Mouse (Mus musculus) kidney, postnatal 14 days (tissue): ENCODE data around the gene Gm14851.
"Not testable (repeated sequence)": the region's sequence is repeated elsewhere in the genome, so short reads cannot be mapped to it uniquely, and the experiment has no call there.

ENCODE experiments used
- DNase-seq: peaks from one replicate; pipeline ENCODE4 v3.0.0; 2022; ENCODE audit warnings: mixed read lengths

Gm14851 gene

DNA sequence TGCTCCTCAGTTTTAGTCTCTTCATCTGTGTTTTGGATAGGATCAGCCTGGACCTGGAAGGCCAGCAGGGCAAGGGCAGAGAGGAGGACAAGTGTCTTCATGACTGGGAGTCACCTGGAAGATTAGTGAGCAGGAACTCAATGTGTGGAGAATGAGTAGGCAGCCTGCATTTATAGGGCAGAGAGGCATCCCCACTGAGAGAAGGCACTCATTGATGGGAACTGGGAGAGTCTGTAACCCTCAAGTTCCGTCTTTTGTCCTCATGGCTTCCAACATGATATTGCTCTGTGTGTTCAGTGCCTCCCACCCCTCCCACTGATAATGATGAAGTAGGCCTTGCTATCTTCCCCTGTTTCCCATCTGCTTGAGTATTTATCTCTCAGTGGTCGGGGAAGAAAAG lies at the start of gene Gm14851:
Gm14851 (minus strand) TSS at position 101 of the 400 bp plus-strand sequence.
- not testable (repeated sequence) for DNase-seq

DNA sequence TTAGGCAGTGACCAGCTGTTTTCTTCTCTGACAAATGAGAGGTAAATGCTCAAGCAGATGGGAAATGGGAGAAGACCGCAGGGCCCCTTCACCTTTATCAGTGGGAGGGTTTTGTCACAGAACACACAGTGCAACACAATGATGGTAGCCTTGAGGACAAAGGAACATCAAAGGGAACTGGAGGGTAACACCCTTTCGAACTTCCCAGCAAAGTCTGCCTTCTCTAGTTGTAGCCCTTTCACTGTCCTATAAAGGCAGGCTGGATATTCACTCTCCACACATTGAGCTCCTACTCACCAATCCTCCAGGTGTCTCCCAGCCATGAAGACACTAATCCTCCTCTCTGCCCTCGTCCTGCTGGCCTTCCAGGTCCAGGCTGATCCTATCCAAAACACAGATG lies 38.5 kb upstream of the Gm14851 start, which contains the start of gene Defa30:
Defa30 (plus strand) TSS at position 301 of the 400 bp plus-strand sequence.
- DNase-seq: not testable (repeated sequence)

GRCm38 (mm10) chr8:21093106-21093505 lies 2.7 kb downstream of the Gm14851 start:
- no peak for DNase-seq

- not testable (repeated sequence) for DNase-seq
These were observed 11.7 kb downstream of the Gm14851 start, which contains the start of gene Defa25 for GRCm38 (mm10) chr8:21084142-21084541. Defa25 (plus strand) TSS chr8:21084442.

DNA sequence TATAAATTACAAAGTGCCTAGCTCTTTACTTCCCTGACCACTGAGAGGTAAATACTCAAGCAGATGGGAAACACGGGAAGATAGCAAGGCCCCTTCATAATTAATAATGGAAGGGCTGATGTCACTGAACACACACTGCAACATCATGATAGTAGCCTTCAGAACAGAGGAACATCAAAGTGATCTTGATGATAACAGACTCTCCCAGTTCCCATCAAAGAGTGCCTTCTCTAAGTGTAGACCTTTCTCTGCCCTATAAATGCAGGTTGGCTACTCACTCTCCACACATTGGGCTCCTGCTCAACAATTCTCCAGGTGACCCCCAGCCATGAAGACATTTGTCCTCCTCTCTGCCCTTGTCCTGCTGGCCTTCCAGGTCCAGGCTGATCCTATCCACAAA lies 31.1 kb downstream of the Gm14851 start, which contains the start of gene Defa35:
Defa35 (plus strand) TSS at position 301 of the 400 bp plus-strand sequence.
- DNase-seq: not testable (repeated sequence)

DNA sequence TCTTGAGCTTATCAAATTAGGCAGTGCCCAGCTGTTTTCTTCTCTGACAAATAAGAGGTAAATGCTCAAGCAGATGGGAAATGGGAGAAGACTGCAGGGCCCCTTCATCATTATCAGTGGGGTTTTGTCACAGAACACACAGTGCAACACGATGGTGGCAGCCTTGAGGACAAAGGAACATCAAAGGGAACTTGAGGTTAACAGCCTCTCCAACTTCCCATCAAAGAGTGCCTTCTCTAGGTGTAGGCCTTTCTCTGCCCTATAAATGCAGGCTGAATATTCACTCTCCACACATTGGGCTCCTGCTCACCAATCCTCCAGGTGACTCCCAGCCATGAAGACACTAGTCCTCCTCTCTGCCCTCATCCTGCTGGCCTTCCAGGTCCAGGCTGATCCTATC lies 41.1 kb downstream of the Gm14851 start, which contains the start of gene Defa23:
Defa23 (plus strand) TSS at position 301 of the 400 bp plus-strand sequence.
- DNase-seq: not testable (repeated sequence)
